Mouse (Mus musculus) heart, embryonic 12.5 days (tissue): ENCODE measurements at regions not wholly inside any gene's neighbourhood (a gene's known extent, or its start where the extent isn't known, plus 50 kb on each side); places are given as distances from the start of the nearest gene placed in this dataset.
"Not testable (repeated sequence)": the region's sequence is repeated elsewhere in the genome, so short reads cannot be mapped to it uniquely, and the experiment has no call there.

Source experiments
- ATAC-seq: fragments of 200-750 bp; cut with Nextera tagmentation; 2 replicates; pipeline ENCODE4 v1.8.0; 2017; ENCODE audit warnings: moderate TSS enrichment, moderate library complexity; ENCODE audit not compliant: insufficient number of reproducible peaks, low FRiP score
- H3K27ac ChIP-seq: fragments of 300-500 bp; sonication (generic); 2 replicates; pipeline ENCODE4 v1.5.1; 2016; ENCODE audit warnings: mild to moderate bottlenecking, moderate library complexity; ENCODE audit not compliant: poor library complexity, severe bottlenecking
- H3K27me3 ChIP-seq: fragments of 300-500 bp; sonication (generic); replicated peaks from 2 replicates; pipeline ENCODE4 v1.6.1; 2016; ENCODE audit warnings: mild to moderate bottlenecking, moderate library complexity
- H3K36me3 ChIP-seq: fragments of 300-500 bp; sonication (generic); 2 replicates; pipeline ENCODE4 v1.6.1; 2016; ENCODE audit warnings: mild to moderate bottlenecking, moderate library complexity
- H3K4me1 ChIP-seq: fragments of 300-500 bp; sonication (generic); replicated peaks from 2 replicates; pipeline ENCODE4 v1.6.1; 2016; ENCODE audit warnings: mild to moderate bottlenecking
- H3K4me2 ChIP-seq: fragments of 300-500 bp; sonication (generic); 2 replicates; pipeline ENCODE4 v1.6.1; 2016; ENCODE audit warnings: mild to moderate bottlenecking, moderate library complexity
- H3K4me3 ChIP-seq: fragments of 300-500 bp; sonication (generic); 2 replicates; pipeline ENCODE4 v1.5.1; 2016; ENCODE audit warnings: mild to moderate bottlenecking
- H3K9ac ChIP-seq: fragments of 300-500 bp; sonication (generic); 2 replicates; pipeline ENCODE4 v1.6.1; 2016; ENCODE audit warnings: mild to moderate bottlenecking, moderate library complexity
- H3K9me3 ChIP-seq: fragments of 300-500 bp; sonication (generic); replicated peaks from 2 replicates; pipeline ENCODE4 v1.6.1; 2016; ENCODE audit warnings: mild to moderate bottlenecking, moderate library complexity
- WGBS: fragments of 180-500 bp; shearing (Covaris S2); methylation state at CpG from one replicate; pipeline ENCODE4 v1.1.7; 2016; 5-methylcytosine and 5-hydroxymethylcytosine counted together

DNA sequence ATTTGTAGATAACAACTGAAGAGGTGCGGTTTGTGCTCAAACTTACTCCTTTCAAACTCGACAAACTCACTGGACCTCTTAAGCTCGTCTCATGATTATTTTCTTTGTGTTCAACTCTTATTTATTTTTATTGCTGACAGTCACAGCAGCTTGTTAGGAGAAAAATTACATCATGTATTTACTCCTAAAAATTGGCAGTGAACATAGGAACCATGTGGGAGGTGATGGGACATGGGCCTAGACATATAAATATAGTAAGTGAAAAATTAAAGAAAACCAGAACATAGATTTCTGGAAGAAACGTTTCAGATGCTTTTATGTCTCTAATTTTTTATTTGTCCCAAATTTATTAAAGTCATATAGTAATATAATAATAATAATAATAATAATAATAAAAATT, 108.2 kb upstream of the Mpdz start:
- Histone ChIP-seq H3K4me2 (no peak overlapping the region), H3K4me3 (no peak overlapping the region)
- WGBS: 73% methylated on average over 4 of the region's 4 CpGs

GRCm38 (mm10) chr4:81550256-81550655, 107.6 kb upstream of the Mpdz start:
- Histone ChIP-seq H3K4me1 (no peaks in the 10 kb centered on the region), H3K4me2 (no peak overlapping the region), H3K27ac (no peak overlapping the region), H3K9ac (no peak overlapping the region), H3K9me3 (no peaks in the 10 kb centered on the region), H3K27me3 (no peaks in the 10 kb centered on the region), H3K36me3 (no peaks in the 10 kb centered on the region), H3K4me3 (no peak overlapping the region)
- 70% methylated on average over 4 of the region's 4 CpGs for WGBS
- ATAC-seq: no peak

More for the DNA sequence above, 108.2 kb upstream of the Mpdz start:
- no peak for ATAC-seq
- no peaks in the 10 kb centered on the region for H3K27me3 ChIP-seq
- no peak overlapping the region for H3K27ac ChIP-seq
- H3K36me3 ChIP-seq: no peaks in the 10 kb centered on the region
- no peak overlapping the region for H3K9ac ChIP-seq
- H3K9me3 ChIP-seq: no peaks in the 10 kb centered on the region
- H3K4me1 ChIP-seq: no peaks in the 10 kb centered on the region

DNA sequence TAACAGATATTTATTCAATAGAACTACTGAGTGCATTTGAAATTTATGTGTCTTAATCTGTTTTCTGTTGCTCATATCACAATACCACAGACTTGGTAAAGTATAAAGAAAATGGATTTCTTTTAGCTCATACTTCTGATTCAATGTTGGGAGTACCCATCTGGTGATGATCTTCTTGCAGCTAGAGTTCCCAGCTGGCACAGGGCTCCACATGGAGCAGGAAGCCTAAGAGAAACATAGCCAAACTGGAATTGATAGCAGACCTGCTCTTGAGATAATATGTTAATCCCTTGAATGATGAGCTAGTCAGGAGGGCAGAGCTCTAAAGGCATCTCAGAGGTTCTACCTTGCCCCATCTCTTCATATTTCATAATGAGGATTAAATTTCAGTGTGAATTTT, 97.9 kb upstream of the Mpdz start:
- H3K27me3 ChIP-seq: no peaks in the 10 kb centered on the region
- no peak overlapping the region for H3K4me2 ChIP-seq
- H3K27ac ChIP-seq: no peak overlapping the region
- no peak for ATAC-seq
- no peak overlapping the region for H3K4me3 ChIP-seq
- no peaks in the 10 kb centered on the region for H3K4me1 ChIP-seq
- no peak overlapping the region for H3K9ac ChIP-seq
- H3K36me3 ChIP-seq: no peaks in the 10 kb centered on the region
- H3K9me3 ChIP-seq: no peaks in the 10 kb centered on the region

GRCm38 (mm10) chr4:81539551-81539950, 96.9 kb upstream of the Mpdz start:
- H3K4me2 ChIP-seq: no peak overlapping the region
- no peaks in the 10 kb centered on the region for H3K36me3 ChIP-seq
- H3K27ac ChIP-seq: no peak overlapping the region
- no peaks in the 10 kb centered on the region for H3K4me1 ChIP-seq
- H3K27me3 ChIP-seq: no peaks in the 10 kb centered on the region
- H3K9ac ChIP-seq: no peak overlapping the region
- 66% methylated on average over 3 of the region's 3 CpGs for WGBS
- H3K4me3 ChIP-seq: no peak overlapping the region
- no peaks in the 10 kb centered on the region for H3K9me3 ChIP-seq
- ATAC-seq: no peak

DNA sequence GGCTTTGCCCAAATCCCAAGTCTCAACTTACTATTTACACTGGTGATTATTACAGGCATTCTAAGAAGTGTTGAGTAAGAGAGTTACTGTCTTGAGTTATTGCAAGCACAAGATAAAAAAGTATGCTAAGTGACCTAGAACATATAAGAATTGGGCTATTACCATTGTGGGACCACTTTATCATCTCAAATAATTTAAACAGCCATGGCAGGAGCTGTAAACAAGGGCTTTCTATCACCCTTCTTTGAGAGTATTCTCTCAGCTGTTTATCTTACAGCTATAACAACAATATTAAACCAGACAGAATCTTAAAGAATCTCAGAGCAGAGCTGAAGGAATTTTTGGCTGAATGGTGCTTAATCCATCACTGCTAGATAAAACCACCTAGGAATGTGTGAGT, 94.2 kb upstream of the Mpdz start:
- H3K4me2 ChIP-seq: no peak overlapping the region
- no peaks in the 10 kb centered on the region for H3K27me3 ChIP-seq
- no peak overlapping the region for H3K9ac ChIP-seq
- no peaks in the 10 kb centered on the region for H3K4me1 ChIP-seq
- no peak overlapping the region for H3K27ac ChIP-seq
- ATAC-seq: no peak
- H3K4me3 ChIP-seq: no peak overlapping the region
- H3K9me3 ChIP-seq: no peaks in the 10 kb centered on the region
- no peaks in the 10 kb centered on the region for H3K36me3 ChIP-seq

- H3K27ac ChIP-seq: no peak overlapping the region
- no peaks in the 10 kb centered on the region for H3K36me3 ChIP-seq
- H3K9ac ChIP-seq: no peak overlapping the region
- 75% methylated on average over 2 of the region's 2 CpGs for WGBS
- H3K9me3 ChIP-seq: no peaks in the 10 kb centered on the region
- ATAC-seq: no peak
- H3K4me2 ChIP-seq: no peak overlapping the region
- no peak overlapping the region for H3K4me3 ChIP-seq
- no peaks in the 10 kb centered on the region for H3K4me1 ChIP-seq
- H3K27me3 ChIP-seq: no peaks in the 10 kb centered on the region
These were observed 87.9 kb upstream of the Mpdz start for GRCm38 (mm10) chr4:81530546-81530945.

GRCm38 (mm10) chr4:81519151-81519550, 76.5 kb upstream of the Mpdz start:
- not testable (repeated sequence) for ATAC-seq, H3K27ac ChIP-seq, H3K36me3 ChIP-seq, H3K9me3 ChIP-seq, H3K9ac ChIP-seq, H3K4me3 ChIP-seq, H3K4me1 ChIP-seq, H3K4me2 ChIP-seq, H3K27me3 ChIP-seq
- WGBS: 72% methylated on average over 2 of the region's 2 CpGs

DNA sequence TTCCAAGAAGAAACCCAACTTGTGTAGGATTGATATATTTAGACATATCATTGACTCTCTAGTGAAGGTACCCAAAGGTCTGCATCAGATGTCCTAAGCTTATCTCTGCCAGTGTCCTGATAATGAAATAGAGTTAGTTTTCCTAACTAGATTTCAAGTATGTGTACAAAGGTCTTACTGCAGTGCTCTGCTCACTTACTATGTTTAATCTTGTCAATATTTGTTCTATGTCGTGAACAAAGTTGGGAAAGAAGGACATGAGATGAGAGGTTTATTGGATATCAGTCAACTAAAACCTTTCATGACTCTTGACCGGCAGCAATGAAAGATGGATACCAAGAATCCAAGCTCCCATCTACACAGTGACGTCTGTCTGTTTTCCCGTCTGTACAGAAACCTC, 71.9 kb upstream of the Mpdz start:
- Histone ChIP-seq H3K27ac (no peak overlapping the region), H3K27me3 (no peaks in the 10 kb centered on the region), H3K36me3 (no peaks in the 10 kb centered on the region), H3K4me2 (no peak overlapping the region), H3K9me3 (no peaks in the 10 kb centered on the region), H3K4me1 (no peaks in the 10 kb centered on the region), H3K9ac (no peak overlapping the region), H3K4me3 (no peak overlapping the region)
- ATAC-seq: no peak
- 85% methylated on average over 4 of the region's 4 CpGs for WGBS

DNA sequence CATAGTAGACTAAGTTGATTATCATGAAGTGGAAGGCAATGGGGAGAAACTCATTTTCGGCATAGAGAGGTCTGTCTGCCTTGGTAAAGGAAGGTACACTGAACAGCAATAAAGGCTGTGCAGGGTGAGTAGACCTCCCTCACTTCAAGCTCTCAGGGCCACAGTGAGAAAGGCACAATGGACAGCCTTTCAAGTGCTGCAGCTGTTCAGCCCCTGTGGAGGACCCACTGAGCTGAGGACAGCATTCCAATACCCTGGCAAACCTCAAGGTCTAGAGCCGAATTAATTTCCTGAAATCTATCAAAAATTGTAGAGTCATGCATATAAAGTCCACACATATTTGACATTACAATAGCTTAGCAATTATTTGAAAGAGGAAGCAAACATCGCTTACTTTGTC, 69.8 kb upstream of the Mpdz start:
- no peak for ATAC-seq
- Histone ChIP-seq H3K9me3 (no peaks in the 10 kb centered on the region), H3K27ac (no peak overlapping the region), H3K9ac (no peak overlapping the region), H3K36me3 (no peaks in the 10 kb centered on the region), H3K4me3 (no peak overlapping the region), H3K27me3 (no peaks in the 10 kb centered on the region), H3K4me1 (no peaks in the 10 kb centered on the region), H3K4me2 (no peak overlapping the region)
- 75% methylated on average over 3 of the region's 3 CpGs for WGBS

- WGBS: 85% methylated on average over 1 of the region's 1 CpGs
- Histone ChIP-seq H3K9ac (no peak overlapping the region), H3K4me3 (no peak overlapping the region), H3K36me3 (no peaks in the 10 kb centered on the region), H3K4me1 (no peaks in the 10 kb centered on the region), H3K27me3 (no peaks in the 10 kb centered on the region), H3K9me3 (no peaks in the 10 kb centered on the region), H3K27ac (no peak overlapping the region), H3K4me2 (no peak overlapping the region)
- ATAC-seq: no peak
These were observed 66.2 kb upstream of the Mpdz start for GRCm38 (mm10) chr4:81508776-81509175.

- ATAC-seq: no peak
- Histone ChIP-seq H3K9me3 (no peaks in the 10 kb centered on the region), H3K9ac (no peak overlapping the region), H3K4me1 (no peaks in the 10 kb centered on the region), H3K27me3 (no peaks in the 10 kb centered on the region), H3K36me3 (no peaks in the 10 kb centered on the region), H3K4me2 (no peak overlapping the region), H3K4me3 (no peak overlapping the region), H3K27ac (no peak overlapping the region)
- WGBS: 74% methylated on average over 5 of the region's 5 CpGs
These were observed 64.2 kb upstream of the Mpdz start for GRCm38 (mm10) chr4:81506841-81507240.

DNA sequence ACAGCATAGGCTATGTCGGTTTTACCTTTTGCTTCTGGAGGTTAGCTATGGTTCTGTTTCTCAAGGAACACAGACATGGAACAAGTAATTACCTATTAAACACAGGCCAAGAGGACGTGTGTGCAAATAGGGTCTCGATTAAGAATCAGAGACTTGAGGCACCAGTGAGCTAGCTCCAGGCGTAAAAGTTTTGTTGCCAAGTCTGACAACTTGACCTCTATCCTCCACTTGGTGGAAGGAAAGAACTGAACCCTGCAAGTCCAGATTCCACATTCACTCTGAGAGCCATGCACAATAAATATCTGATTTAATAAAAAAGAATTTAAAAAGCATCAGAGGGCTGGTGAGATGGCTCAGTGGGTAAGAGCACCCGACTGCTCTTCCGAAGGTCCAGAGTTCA, 63.7 kb upstream of the Mpdz start:
- ATAC-seq: no peak

More for the DNA sequence above, 63.7 kb upstream of the Mpdz start:
- Histone ChIP-seq H3K27ac (no peak overlapping the region), H3K4me2 (no peak overlapping the region), H3K27me3 (no peaks in the 10 kb centered on the region), H3K9me3 (no peaks in the 10 kb centered on the region), H3K4me1 (no peaks in the 10 kb centered on the region), H3K4me3 (no peak overlapping the region), H3K36me3 (no peaks in the 10 kb centered on the region), H3K9ac (no peak overlapping the region)
- 87% methylated on average over 6 of the region's 6 CpGs for WGBS
